In genomic region chr17:85090120-85091099, GRCm38 (mm10) we compare ENCODE assay signal across 8 mouse cellular contexts. TPM values are rescaled to one million over a fixed set of nuclear protein-coding genes. Genes with fewer than 3 reads are reported as not detected.
DNase-seq lines count a peak whose midpoint lies in the region; ATAC-seq and TF ChIP-seq lines count a peak whose summit lies in the region.

TSS of gene Prepl (minus strand) at chr17:85090241.
TSS of gene Camkmt (plus strand) at chr17:85090552.

- under 1% methylated on average over 62 of the region's 63 CpGs for WGBS in forebrain, embryonic 16.5 days
- under 1% methylated on average over 63 of the region's 63 CpGs for WGBS in lung, embryonic 14.5 days
- under 1% methylated on average over 63 of the region's 63 CpGs for WGBS in olfactory bulb, adult 2 months
- WGBS in thymus, adult 2 months = under 1% methylated on average over 63 of the region's 63 CpGs

- intact Hi-C loops in heart, postnatal 36 days (cut with DNase I) = loop anchor here (2.0 kb wide), 2 partner anchors 132 to 300 kb away; partner anchors contain the start of gene Lrpprc

- peak; percentile 67 for TF ChIP-seq POLR2A in olfactory bulb, adult 2 months (IDR thresholded peaks at IDR 0.05; ENCODE audit: insufficient read depth, low read depth, low read length)
- no peak; the same call in 1 of the 2 replicates for TF ChIP-seq POLR2A in thymus, adult 2 months (IDR thresholded peaks at IDR 0.05; ENCODE audit: control insufficient read depth, extremely low read depth, insufficient read depth, low read length, poor library complexity)

- H3K4me3 ChIP-seq in G1E (ENCODE audit: low read depth, low read length) = peak within 1 kb of the TSS; percentile 99
- H3K4me3 ChIP-seq in forebrain, embryonic 16.5 days (replicated peaks; ENCODE audit: low read length) = peak within 1 kb of the TSS; percentile 80
- peak within 1 kb of the TSS; percentile 85 for H3K4me3 ChIP-seq in layer of hippocampus, adult 2 months
- H3K4me3 ChIP-seq in lung, embryonic 14.5 days (ENCODE audit: low read depth, low read length) = peak within 1 kb of the TSS; percentile 89
- peak within 1 kb of the TSS; percentile 88 for H3K4me3 ChIP-seq in olfactory bulb, adult 2 months (ENCODE audit: insufficient read depth, low read depth, low read length)
- H3K4me3 ChIP-seq in thymus, adult 2 months (ENCODE audit: control insufficient read depth, insufficient read depth, low read length) = peak within 1 kb of the TSS; percentile 76

- TF ChIP-seq CTCF in G1E (IDR thresholded peaks at IDR 0.05; ENCODE audit: low read depth, low read length) = no peak
- peak; percentile 56 for TF ChIP-seq CTCF in layer of hippocampus, adult 2 months (conservative IDR thresholded peaks at IDR 0.05)
- TF ChIP-seq CTCF in lung, embryonic 14.5 days (IDR thresholded peaks at IDR 0.05; ENCODE audit: low read depth) = peak; percentile 34
- TF ChIP-seq CTCF in olfactory bulb, adult 2 months (IDR thresholded peaks at IDR 0.05; ENCODE audit: insufficient read depth, low read depth, low read length) = no peak
- 0 out of 2 replicates have a peak, but pooled peaks have one; percentile 20 for TF ChIP-seq CTCF in thymus, adult 2 months (IDR thresholded peaks at IDR 0.05; ENCODE audit: borderline replicate concordance, control insufficient read depth, extremely low read depth, insufficient read depth, low read length, poor library complexity)

- H3K4me2 ChIP-seq in forebrain, embryonic 16.5 days (ENCODE audit: low read length) = peak within 1 kb of the TSS; percentile 90
- H3K4me2 ChIP-seq in lung, embryonic 14.5 days = peak within 1 kb of the TSS; percentile 83

- H3K36me3 ChIP-seq in G1E (replicated peaks) = peaks cover 10% of the 10 kb centered on the region
- no peaks in the 10 kb centered on the region for H3K36me3 ChIP-seq in forebrain, embryonic 16.5 days (ENCODE audit: control insufficient read depth, insufficient read depth)
- no peaks in the 10 kb centered on the region for H3K36me3 ChIP-seq in lung, embryonic 14.5 days (ENCODE audit: insufficient read depth)
- H3K36me3 ChIP-seq in thymus, adult 2 months (ENCODE audit: control insufficient read depth, insufficient read depth, low read length) = no peaks in the 10 kb centered on the region

- no peaks in the 10 kb centered on the region for H3K9me3 ChIP-seq in G1E (replicated peaks)
- no peaks in the 10 kb centered on the region for H3K9me3 ChIP-seq in forebrain, embryonic 16.5 days (ENCODE audit: control insufficient read depth, low read length)
- no peaks in the 10 kb centered on the region for H3K9me3 ChIP-seq in lung, embryonic 14.5 days (ENCODE audit: low read depth, low read length)

- peak; percentile 96 for ATAC-seq in G1E (ENCODE audit: extremely low read depth, insufficient number of reproducible peaks, low FRiP score, poor library complexity, severe bottlenecking)
- peak; percentile 98 for ATAC-seq in forebrain, embryonic 16.5 days
- ATAC-seq in lung, embryonic 14.5 days (ENCODE audit: insufficient read depth) = peak; percentile 99

- no peaks in the 10 kb centered on the region for H3K27me3 ChIP-seq in G1E (ENCODE audit: insufficient read depth, low read length)
- H3K27me3 ChIP-seq in forebrain, embryonic 16.5 days (replicated peaks; ENCODE audit: control insufficient read depth, insufficient read depth, low read length) = no peaks in the 10 kb centered on the region
- H3K27me3 ChIP-seq in lung, embryonic 14.5 days (ENCODE audit: insufficient read depth, low read length) = no peaks in the 10 kb centered on the region
- no peaks in the 10 kb centered on the region for H3K27me3 ChIP-seq in thymus, adult 2 months (ENCODE audit: control insufficient read depth, insufficient read depth, low read length)

- DNase-seq in G1E (ENCODE audit: low spot score) = peak; percentile 80
- DNase-seq in cerebellum, adult 18-20 months = peak; percentile 96 to 97
- DNase-seq in heart, postnatal 36 days = peak; percentile 93 to 94
- peak; percentile 96 for DNase-seq in layer of hippocampus, adult 2 months (ENCODE audit: low spot score in 2 of 2)
- DNase-seq in lung, embryonic 14.5 days = peak; percentile 99
- peak; percentile 95 for DNase-seq in thymus, adult 2 months

- H3K9ac ChIP-seq in forebrain, embryonic 16.5 days (replicated peaks; ENCODE audit: low read depth, low read length) = peak within 1 kb of the TSS; percentile 84
- H3K9ac ChIP-seq in lung, embryonic 14.5 days = peak within 1 kb of the TSS; percentile 67

- peak within 1 kb of the TSS; percentile 88 for H3K27ac ChIP-seq in forebrain, embryonic 16.5 days (ENCODE audit: low read length)
- H3K27ac ChIP-seq in layer of hippocampus, adult 2 months = peak within 1 kb of the TSS; percentile 98
- H3K27ac ChIP-seq in lung, embryonic 14.5 days (ENCODE audit: low read depth) = peak within 1 kb of the TSS; percentile 75
- peak within 1 kb of the TSS; percentile 95 for H3K27ac ChIP-seq in olfactory bulb, adult 2 months (ENCODE audit: insufficient read depth, low read depth, low read length)
- H3K27ac ChIP-seq in thymus, adult 2 months (ENCODE audit: control insufficient read depth, insufficient read depth, low read length) = no peak within 1 kb of the TSS

- H3K4me1 ChIP-seq in G1E (ENCODE audit: insufficient read depth, low read depth, low read length) = peaks cover 31% of the 10 kb centered on the region
- H3K4me1 ChIP-seq in forebrain, embryonic 16.5 days (replicated peaks; ENCODE audit: control insufficient read depth, insufficient read depth, low read length) = peaks cover 14% of the 10 kb centered on the region
- H3K4me1 ChIP-seq in lung, embryonic 14.5 days (ENCODE audit: insufficient read depth) = peaks cover 6% of the 10 kb centered on the region; the same call in 1 of the 2 replicates
- peaks cover 10% of the 10 kb centered on the region for H3K4me1 ChIP-seq in olfactory bulb, adult 2 months (ENCODE audit: control insufficient read depth, insufficient read depth, low read length)
- H3K4me1 ChIP-seq in thymus, adult 2 months (replicated peaks; ENCODE audit: control insufficient read depth, insufficient read depth, low read length) = peaks cover 4% of the 10 kb centered on the region

RNA-seq across cellular contexts. Expression of gene Prepl, which starts in this region (rescaled TPM):
- total RNA-seq in G1E (2014; fragmentation: Nextera tagmentation) = 53.0 and 68.4 TPM in 2 replicates
- total RNA-seq in G1E (2017) = 21.3 and 27.4 TPM in 2 replicates
- 0.98 and 1.2 TPM in 2 replicates for polyA plus RNA-seq in G1E (2012)
- polyA plus RNA-seq in forebrain, embryonic 16.5 days (2015; fragmentation: Nextera tagmentation; extraction: Ambion mirVana) = 76.9 and 85.1 TPM in 2 replicates
- 100 to 1,000 TPM; 142 TPM for total RNA-seq in heart, postnatal 36 days (2021)
- 100 to 1,000 TPM; 347 to 374 TPM for total RNA-seq in layer of hippocampus, adult 2 months (2021)
- 26.1 and 28.0 TPM in 2 replicates for polyA plus RNA-seq in lung, embryonic 14.5 days (2014; fragmentation: Nextera tagmentation; extraction: Ambion mirVana)
- not detected in 2 replicates for polyA plus RNA-seq in olfactory bulb, adult 2 months (2012; ENCODE audit: insufficient read depth, insufficient read length, low replicate concordance, missing spikeins)
- polyA plus RNA-seq in thymus, adult 2 months (2012; rRNA removed) = 10.7 and 11.6 TPM in 2 replicates

RNA-seq across cellular contexts. Expression of gene Camkmt, which starts in this region (rescaled TPM):
- total RNA-seq in G1E (2014; fragmentation: Nextera tagmentation) (8.0 and 10.0 TPM in 2 replicates), G1E (2017) (1.5 and 1.7 TPM in 2 replicates)
- 1.6 and 2.4 TPM in 2 replicates for polyA plus RNA-seq in G1E (2012)
- polyA plus RNA-seq in forebrain, embryonic 16.5 days (2015; fragmentation: Nextera tagmentation; extraction: Ambion mirVana) = 19.0 and 20.2 TPM in 2 replicates
- 1 to 10 TPM; 3.0 to 3.4 TPM for total RNA-seq in heart, postnatal 36 days (2021)
- 10 to 100 TPM; 13.1 to 13.6 TPM for total RNA-seq in layer of hippocampus, adult 2 months (2021)
- polyA plus RNA-seq in lung, embryonic 14.5 days (2014; fragmentation: Nextera tagmentation; extraction: Ambion mirVana) = 11.7 and 12.7 TPM in 2 replicates
- not detected in 2 replicates for polyA plus RNA-seq in olfactory bulb, adult 2 months (2012; ENCODE audit: insufficient read depth, insufficient read length, low replicate concordance, missing spikeins)
- 3.4 and 4.2 TPM in 2 replicates for polyA plus RNA-seq in thymus, adult 2 months (2012; rRNA removed)

Comparison
In these comparisons a context has a peak if more than half of its experiments do, and no peak if none do; other contexts are left out.
1. CTCF ChIP-seq: peak in layer of hippocampus, adult 2 months (single experiment), lung, embryonic 14.5 days (single experiment) and thymus, adult 2 months (single experiment); none in G1E (single experiment) and olfactory bulb, adult 2 months (single experiment).
2. Peak in every context shown above with its lines, with median percentiles within 50 percentile points of each other: ATAC-seq, DNase-seq and H3K4me3 ChIP-seq.